Mouse (Mus musculus) heart, embryonic 14.5 days (tissue): ENCODE data around the gene Rtn4ip1. TPM values are rescaled to one million over a fixed set of nuclear protein-coding genes. Genes with fewer than 3 reads are reported as not detected.

Experiments
- ATAC-seq: fragments of 200-750 bp; cut with Nextera tagmentation; 2 replicates; pipeline ENCODE4 v1.8.0; 2017; ENCODE audit warnings: low read depth, moderate TSS enrichment; ENCODE audit not compliant: insufficient number of reproducible peaks, insufficient read depth, low FRiP score
- H3K27ac ChIP-seq, 2 experiments: fragments of 200-500 bp in 1 of 2; fragments of 300-500 bp in 1 of 2; sonication (generic) in 1 of 2; replicated peaks in 1 of 2; 2 replicates each; pipeline ENCODE4 v1.5.1; 2012 to 2014; ENCODE audit warnings: low read depth in 2 of 2, low read length in 2 of 2, control low read depth in 1 of 2, mild to moderate bottlenecking in 1 of 2, mixed read lengths in 1 of 2; ENCODE audit not compliant: control insufficient read depth in 1 of 2, insufficient read depth in 1 of 2
- H3K27me3 ChIP-seq: fragments of 300-500 bp; sonication (generic); 2 replicates; pipeline ENCODE4 v1.6.1; 2014; ENCODE audit warnings: mild to moderate bottlenecking, low read length, control low read depth; ENCODE audit not compliant: control insufficient read depth, insufficient read depth
- H3K36me3 ChIP-seq: fragments of 300-500 bp; sonication (generic); 2 replicates; pipeline ENCODE4 v1.6.1; 2014; ENCODE audit warnings: mild to moderate bottlenecking, control low read depth, low read length, mixed read lengths; ENCODE audit not compliant: control insufficient read depth, insufficient read depth
- H3K4me1 ChIP-seq, 2 experiments: fragments of 200-500 bp in 1 of 2; fragments of 300-500 bp in 1 of 2; sonication (generic) in 1 of 2; 2 replicates each; pipeline ENCODE4 v1.6.1; 2012 to 2014; ENCODE audit warnings: low read length in 2 of 2, control low read depth in 1 of 2, mixed read lengths in 1 of 2; ENCODE audit not compliant: control insufficient read depth in 2 of 2, insufficient read depth in 2 of 2
- H3K4me2 ChIP-seq: fragments of 300-500 bp; sonication (generic); 2 replicates; pipeline ENCODE4 v1.6.1; 2014; ENCODE audit warnings: mild to moderate bottlenecking, low read length
- H3K4me3 ChIP-seq, 2 experiments: fragments of 200-500 bp in 1 of 2; fragments of 300-500 bp in 1 of 2; sonication (generic) in 1 of 2; 2 replicates each; pipeline ENCODE4 v1.5.1; 2012 to 2014; ENCODE audit warnings: low read length in 2 of 2, mild to moderate bottlenecking in 2 of 2, control low read depth in 1 of 2, low read depth in 1 of 2, moderate library complexity in 1 of 2; ENCODE audit not compliant: control insufficient read depth in 1 of 2, insufficient read depth in 1 of 2
- H3K9ac ChIP-seq: fragments of 300-500 bp; sonication (generic); 2 replicates; pipeline ENCODE4 v1.6.1; 2014; ENCODE audit warnings: mild to moderate bottlenecking, low read length
- H3K9me3 ChIP-seq: fragments of 300-500 bp; sonication (generic); 2 replicates; pipeline ENCODE4 v1.6.1; 2016; ENCODE audit warnings: low read length, control low read depth; ENCODE audit not compliant: control insufficient read depth
- WGBS: fragments of 180-500 bp; shearing (Covaris S2); extraction: QIAGEN DNeasy Blood & Tissue Kit; methylation state at CpG from one replicate; pipeline ENCODE4 v1.1.7; 2014; 5-methylcytosine and 5-hydroxymethylcytosine counted together
- polyA plus RNA-seq: library from polyadenylated mRNA; unstranded; fragments of >200 nt; fragmentation: Nextera tagmentation; extraction: Ambion mirVana; gene quantifications from 2 replicates; pipeline ENCODE4 v1.2.1, GENCODE M21; 2014

Rtn4ip1 gene
- polyA plus RNA-seq, 1 experiment from 2014 or later = 28.4 TPM

GRCm38 (mm10) chr10:44002995-44003524 is 101.5 kb downstream of the Rtn4ip1 start:
- Histone ChIP-seq H3K9me3 (no peaks in the 10 kb centered on the region), H3K36me3 (no peaks in the 10 kb centered on the region), H3K27ac (no peak overlapping the region), H3K4me2 (peak overlapping the region; percentile 79), H3K4me1 (peaks cover 2 to 17% of the 10 kb centered on the region in 2 experiments), H3K4me3 (peak overlapping the region; percentile 57 to 58), H3K9ac (peak overlapping the region; percentile 56; the same call in 1 of the 2 replicates), H3K27me3 (peaks cover 76% of the 10 kb centered on the region)
- WGBS = 1% methylated on average over 11 of the region's 11 CpGs
- no peak for ATAC-seq

GRCm38 (mm10) chr10:44003551-44004151 is 102.0 kb downstream of the Rtn4ip1 start:
- H3K4me2 ChIP-seq = peak overlapping the region; percentile 79
- peak overlapping the region; percentile 56 for H3K9ac ChIP-seq
- H3K9me3 ChIP-seq = no peaks in the 10 kb centered on the region
- peaks cover 78% of the 10 kb centered on the region for H3K27me3 ChIP-seq
- no peak overlapping the region for H3K27ac ChIP-seq
- H3K4me3 ChIP-seq = peak overlapping the region; percentile 57 to 58
- peaks cover 2 to 17% of the 10 kb centered on the region in 2 experiments for H3K4me1 ChIP-seq
- WGBS = under 1% methylated on average over 68 of the region's 68 CpGs
- ATAC-seq = no peak
- no peaks in the 10 kb centered on the region for H3K36me3 ChIP-seq

DNA sequence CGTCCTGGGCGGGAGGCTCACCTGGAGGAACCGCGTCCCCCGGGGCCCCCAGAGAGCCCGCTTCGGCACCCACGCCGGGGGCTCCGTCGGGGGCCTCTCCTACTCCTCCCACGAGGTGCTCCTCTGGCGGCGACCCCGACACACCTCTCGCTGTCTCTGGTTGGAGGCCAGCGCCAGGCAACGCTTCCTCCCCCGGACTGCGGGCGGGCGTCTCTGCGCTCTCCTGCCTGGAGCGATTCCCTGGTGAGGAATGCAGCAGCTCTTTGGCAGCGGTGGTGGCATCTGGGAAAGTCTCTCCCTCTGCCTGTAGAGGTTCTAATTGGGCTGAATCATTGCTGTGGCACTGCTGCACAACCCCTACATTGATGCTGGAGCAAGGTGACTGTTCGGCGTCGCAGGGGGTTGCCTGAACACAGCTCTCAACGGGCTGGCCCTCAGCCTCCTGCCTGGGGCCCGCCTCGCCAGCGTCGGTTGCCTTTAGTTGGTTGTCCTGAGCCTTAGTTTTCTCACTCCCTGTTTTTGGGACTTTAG is 102.7 kb downstream of the Rtn4ip1 start:
- no peak for ATAC-seq
- Histone ChIP-seq H3K9me3 (no peaks in the 10 kb centered on the region), H3K4me1 (peaks cover 2 to 17% of the 10 kb centered on the region in 2 experiments), H3K9ac (peak overlapping the region; percentile 56; the same call in 1 of the 2 replicates), H3K4me3 (peak overlapping the region; percentile 57 to 58), H3K27ac (no peak overlapping the region), H3K4me2 (peak overlapping the region; percentile 79), H3K27me3 (peaks cover 73% of the 10 kb centered on the region), H3K36me3 (no peaks in the 10 kb centered on the region)
- under 1% methylated on average over 33 of the region's 33 CpGs for WGBS

- peak overlapping the region; percentile 15 to 35 for H3K4me3 ChIP-seq
- no peak overlapping the region for H3K9ac ChIP-seq
- H3K27ac ChIP-seq = no peak overlapping the region
- ATAC-seq = no peak
- H3K27me3 ChIP-seq = peaks cover 66% of the 10 kb centered on the region
- no peaks in the 10 kb centered on the region for H3K36me3 ChIP-seq
- H3K4me1 ChIP-seq = peaks cover 2 to 17% of the 10 kb centered on the region in 2 experiments
- H3K9me3 ChIP-seq = no peaks in the 10 kb centered on the region
- WGBS = 1% methylated on average over 40 of the region's 40 CpGs
- H3K4me2 ChIP-seq = peak overlapping the region; percentile 78
Observed at GRCm38 (mm10) chr10:44005677-44006641, 104.4 kb downstream of the Rtn4ip1 start.

Other genes with a start within 250 kb of the Rtn4ip1 start
- 24.5 and 29.4 TPM in 2 replicates for gene Qrsl1, start 62 bp upstream of the Rtn4ip1 start, polyA plus RNA-seq
- gene Crybg1, start 247.0 kb downstream of the Rtn4ip1 start, polyA plus RNA-seq = 0.16 and 0.30 TPM in 2 replicates